In genomic region chr15:81216906-81217653, GRCm38 (mm10) we compare ENCODE assay signal across 17 mouse cellular contexts. TPM values are rescaled to one million over a fixed set of nuclear protein-coding genes. Genes with fewer than 3 reads are reported as not detected.
A peak's percentile ranks its signal among the peaks of the same experiment; 100 is the strongest.
DNase-seq lines count a peak whose midpoint lies in the region; ATAC-seq and TF ChIP-seq lines count a peak whose summit lies in the region.
"Had no signal": no experiment of that assay in that cellular context is flagged by ENCODE, and none has a peak within 500 bp of the region (broad histone marks: within the 10 kb centered on the region; RNA-seq: fewer than 3 reads in every experiment).

No protein-coding gene starts in this region.

- H3K4me2 ChIP-seq in myocyte (ENCODE audit: low read depth): peak overlapping the region; percentile 79
- H3K4me2 ChIP-seq in hindbrain, postnatal 0 days (ENCODE audit: low read depth, low read length): no peak overlapping the region
- no peak overlapping the region for H3K4me2 ChIP-seq in midbrain, embryonic 14.5 days (ENCODE audit: low read length)
- H3K4me2 ChIP-seq in intestine, embryonic 15.5 days (replicated peaks): no peak overlapping the region
- H3K4me2 ChIP-seq: hindbrain, embryonic 15.5 days; liver, embryonic 13.5 days; midbrain, embryonic 12.5 days had no signal

- no peak overlapping the region for H3K4me3 ChIP-seq in C2C12 (ENCODE audit: insufficient read depth, poor library complexity, severe bottlenecking)
- H3K4me3 ChIP-seq in myocyte: peak overlapping the region; percentile 5
- H3K4me3 ChIP-seq in hindbrain, postnatal 0 days (ENCODE audit: low read length): no peak overlapping the region
- no peak overlapping the region for H3K4me3 ChIP-seq in midbrain, embryonic 14.5 days (replicated peaks; ENCODE audit: low read depth, low read length)
- H3K4me3 ChIP-seq in intestine, embryonic 15.5 days (replicated peaks): no peak overlapping the region
- H3K4me3 ChIP-seq: hindbrain, embryonic 15.5 days; limb, embryonic 10.5 days; liver, embryonic 13.5 days; midbrain, embryonic 12.5 days had no signal

- peak; percentile 53 for TF ChIP-seq POLR2A in myocyte (IDR thresholded peaks at IDR 0.05; ENCODE audit: insufficient read length, low read depth)

- no peaks in the 10 kb centered on the region for H3K4me1 ChIP-seq in hindbrain, postnatal 0 days (ENCODE audit: insufficient read depth, low read length)
- H3K4me1 ChIP-seq in midbrain, embryonic 14.5 days (ENCODE audit: control insufficient read depth, insufficient read depth, low read length): no peaks in the 10 kb centered on the region
- no peaks in the 10 kb centered on the region for H3K4me1 ChIP-seq in intestine, embryonic 15.5 days (replicated peaks)
- H3K4me1 ChIP-seq: hindbrain, embryonic 15.5 days; liver, embryonic 13.5 days; midbrain, embryonic 12.5 days had no signal

- H3K27me3 ChIP-seq in C2C12 (ENCODE audit: control insufficient read depth, insufficient read depth, insufficient read length) (no peaks in the 10 kb centered on the region), myocyte (ENCODE audit: control insufficient read depth, insufficient read depth, insufficient read length) (no peaks in the 10 kb centered on the region)
- no peaks in the 10 kb centered on the region for H3K27me3 ChIP-seq in hindbrain, postnatal 0 days (ENCODE audit: insufficient read depth, low read length)
- H3K27me3 ChIP-seq in midbrain, embryonic 14.5 days (ENCODE audit: control insufficient read depth, insufficient read depth, low read length): no peaks in the 10 kb centered on the region
- no peaks in the 10 kb centered on the region for H3K27me3 ChIP-seq in intestine, embryonic 15.5 days (replicated peaks)
- H3K27me3 ChIP-seq: hindbrain, embryonic 15.5 days; midbrain, embryonic 12.5 days had no signal

- H3K79me2 ChIP-seq in C2C12 (ENCODE audit: control insufficient read depth, insufficient read depth) (no peaks in the 10 kb centered on the region), myocyte (ENCODE audit: control insufficient read depth, insufficient read depth) (no peaks in the 10 kb centered on the region)

- H3K27ac ChIP-seq in hindbrain, postnatal 0 days: no peak overlapping the region
- H3K27ac ChIP-seq in midbrain, embryonic 14.5 days (replicated peaks; ENCODE audit: low read depth, low read length): no peak overlapping the region
- no peak overlapping the region for H3K27ac ChIP-seq in intestine, embryonic 15.5 days
- H3K27ac ChIP-seq: hindbrain, embryonic 15.5 days; limb, embryonic 10.5 days; liver, embryonic 13.5 days; midbrain, embryonic 12.5 days had no signal

- WGBS in hindbrain, postnatal 0 days: 79% methylated on average over 19 of the region's 19 CpGs
- WGBS in midbrain, embryonic 14.5 days: 86% methylated on average over 19 of the region's 19 CpGs
- WGBS in intestine, embryonic 15.5 days: 84% methylated on average over 19 of the region's 19 CpGs

- no peaks in the 10 kb centered on the region for H3K9me3 ChIP-seq in hindbrain, postnatal 0 days (ENCODE audit: low read length)
- no peaks in the 10 kb centered on the region for H3K9me3 ChIP-seq in midbrain, embryonic 14.5 days (ENCODE audit: control insufficient read depth, low read length)
- H3K9me3 ChIP-seq in intestine, embryonic 15.5 days: no peaks in the 10 kb centered on the region
- H3K9me3 ChIP-seq: hindbrain, embryonic 15.5 days; limb, embryonic 10.5 days; liver, embryonic 13.5 days; midbrain, embryonic 12.5 days had no signal

- TF ChIP-seq CTCF in C2C12 (IDR thresholded peaks at IDR 0.05; ENCODE audit: control insufficient read depth, insufficient read depth, insufficient read length): no peak
- TF ChIP-seq CTCF in hindbrain, postnatal 0 days (IDR thresholded peaks at IDR 0.05; ENCODE audit: low read depth): no peak

- H3ac ChIP-seq in C2C12 (ENCODE audit: control insufficient read depth, insufficient read length, low read depth) (peak overlapping the region; percentile 0), myocyte (ENCODE audit: control insufficient read depth, insufficient read length) (no peak overlapping the region)

- H3K9ac ChIP-seq in hindbrain, postnatal 0 days (replicated peaks; ENCODE audit: low read length): no peak overlapping the region
- no peak overlapping the region for H3K9ac ChIP-seq in midbrain, embryonic 14.5 days (replicated peaks; ENCODE audit: low read length)
- no peak overlapping the region for H3K9ac ChIP-seq in intestine, embryonic 15.5 days
- H3K9ac ChIP-seq: hindbrain, embryonic 15.5 days; liver, embryonic 13.5 days; midbrain, embryonic 12.5 days had no signal

- peak; percentile 71 for DNase-seq in 3T3-L1 (ENCODE audit: low read depth, low spot score)
- peak; percentile 76 for DNase-seq in layer of hippocampus, adult 9-11 months
- DNase-seq in hindbrain, postnatal 0 days (ENCODE audit: low spot score): no peak
- no peak for DNase-seq in midbrain, embryonic 14.5 days
- DNase-seq: adrenal gland, adult 8-10 months; cerebellum, postnatal 14 days; kidney, adult 2 months; liver, embryonic 13.5 days; lung, postnatal 36 days; thymus, adult 2 months had no signal

- no peaks in the 10 kb centered on the region for H3K79me3 ChIP-seq in C2C12 (ENCODE audit: low read depth)

- no peaks in the 10 kb centered on the region for H3K36me3 ChIP-seq in C2C12 (ENCODE audit: control insufficient read depth, insufficient read depth)
- H3K36me3 ChIP-seq in myocyte (ENCODE audit: control insufficient read depth, insufficient read depth): no peaks in the 10 kb centered on the region
- H3K36me3 ChIP-seq in hindbrain, postnatal 0 days (ENCODE audit: insufficient read depth, low read length): no peaks in the 10 kb centered on the region
- H3K36me3 ChIP-seq in midbrain, embryonic 14.5 days (ENCODE audit: control insufficient read depth, insufficient read depth, low read length): no peaks in the 10 kb centered on the region
- no peaks in the 10 kb centered on the region for H3K36me3 ChIP-seq in intestine, embryonic 15.5 days
- H3K36me3 ChIP-seq: hindbrain, embryonic 15.5 days; limb, embryonic 10.5 days; liver, embryonic 13.5 days; midbrain, embryonic 12.5 days had no signal

- ATAC-seq in hindbrain, postnatal 0 days: no peak
- ATAC-seq in midbrain, embryonic 14.5 days (ENCODE audit: low FRiP score, low TSS enrichment): no peak
- ATAC-seq in intestine, embryonic 15.5 days: no peak

TF ChIP-seq in C2C12, 6 proteins besides CTCF, POLR2A, EP300 and RAD21:
- TF ChIP-seq USF1 (IDR thresholded peaks at IDR 0.05; ENCODE audit: low read depth) (no peak), MYOG (IDR thresholded peaks at IDR 0.05; ENCODE audit: control insufficient read depth, extremely low read depth, insufficient read length) (no peak), FOSL1 (IDR thresholded peaks at IDR 0.05; ENCODE audit: insufficient read depth, low read length, poor library complexity, severe bottlenecking) (no peak), MYOD1 (IDR thresholded peaks at IDR 0.05; ENCODE audit: control insufficient read depth, insufficient read length, low read depth) (no peak), CEBPB (IDR thresholded peaks at IDR 0.05; ENCODE audit: low read depth) (no peak), MAX (IDR thresholded peaks at IDR 0.05) (no peak)

TF ChIP-seq in myocyte, 11 proteins besides CTCF, POLR2A, EP300 and RAD21:
- TF ChIP-seq MYOD1 (IDR thresholded peaks at IDR 0.05; ENCODE audit: control insufficient read depth in 1 of 3, insufficient read length in 2 of 3, low read depth in 2 of 3) (no peak), TCF12 (IDR thresholded peaks at IDR 0.05; ENCODE audit: insufficient read depth, poor library complexity, severe bottlenecking) (no peak), POLR2AphosphoS2 (IDR thresholded peaks at IDR 0.05; ENCODE audit: insufficient read length, low read depth) (no peak), TCF3 (IDR thresholded peaks at IDR 0.05; ENCODE audit: insufficient read length, low read depth) (no peak), SRF (IDR thresholded peaks at IDR 0.05; ENCODE audit: control insufficient read depth, insufficient read length, low read depth) (no peak), MYOG (IDR thresholded peaks at IDR 0.05; ENCODE audit: control insufficient read depth in 1 of 3, insufficient read depth in 1 of 3, insufficient read length in 2 of 3, low read depth in 2 of 3) (no peak), CEBPB (IDR thresholded peaks at IDR 0.05; ENCODE audit: insufficient read depth, poor library complexity, severe bottlenecking) (no peak), USF1 (IDR thresholded peaks at IDR 0.05; ENCODE audit: low read depth) (no peak), MAX (IDR thresholded peaks at IDR 0.05; ENCODE audit: low read depth) (no peak), REST (IDR thresholded peaks at IDR 0.05; ENCODE audit: insufficient read depth, insufficient read length) (no peak), E2F4 (IDR thresholded peaks at IDR 0.05; ENCODE audit: insufficient read depth) (no peak)

RNA-seq across cellular contexts. Expression of gene Mchr1, which starts 18.2 kb away (rescaled TPM):
- polyA plus RNA-seq in C2C12 (2012; fragmentation: generic; extraction: Trizol): 0.81 TPM
- 0.44 TPM for polyA plus RNA-seq in myocyte (2012; fragmentation: generic; extraction: Trizol)
- 5.9 and 11.1 TPM in 2 replicates for total RNA-seq in hindbrain, postnatal 0 days (2014; rRNA removed)
- polyA plus RNA-seq in hindbrain, postnatal 0 days (2015; fragmentation: Nextera tagmentation; extraction: Ambion mirVana): 7.0 and 7.8 TPM in 2 replicates
- polyA plus RNA-seq in midbrain, embryonic 14.5 days (2014; fragmentation: Nextera tagmentation; extraction: Ambion mirVana): 3.2 and 4.9 TPM in 2 replicates
- 0.88 and 1.0 TPM in 2 replicates for polyA plus RNA-seq in intestine, embryonic 15.5 days (2015; fragmentation: Nextera tagmentation; extraction: Ambion mirVana)
- total RNA-seq: granulocyte monocyte progenitor cell, adult 5-6 weeks had no signal

RNA-seq across cellular contexts. Expression of gene Mrtfa, which starts 26.5 kb away (rescaled TPM):
- polyA plus RNA-seq in C2C12 (2012; fragmentation: generic; extraction: Trizol) (42.2 TPM), myocyte (2012; fragmentation: generic; extraction: Trizol) (36.0 TPM)
- total RNA-seq in hindbrain, postnatal 0 days (2014; rRNA removed): 32.1 and 54.8 TPM in 2 replicates
- polyA plus RNA-seq in hindbrain, postnatal 0 days (2015; fragmentation: Nextera tagmentation; extraction: Ambion mirVana): 19.3 and 22.6 TPM in 2 replicates
- polyA plus RNA-seq in midbrain, embryonic 14.5 days (2014; fragmentation: Nextera tagmentation; extraction: Ambion mirVana): 25.4 and 34.0 TPM in 2 replicates
- polyA plus RNA-seq in intestine, embryonic 15.5 days (2015; fragmentation: Nextera tagmentation; extraction: Ambion mirVana): 16.0 and 18.0 TPM in 2 replicates

Comparison
In these comparisons a context has a peak if more than half of its experiments do, and no peak if none do; other contexts are left out.
1. DNase-seq: peak in 3T3-L1 (single experiment) and layer of hippocampus, adult 9-11 months (single experiment); none in hindbrain, postnatal 0 days (single experiment) and midbrain, embryonic 14.5 days (single experiment).